Mouse (Mus musculus) thymus, adult 2 months (tissue): ENCODE results near the gene Rubcn. TPM values are rescaled to one million over a fixed set of nuclear protein-coding genes. Genes with fewer than 3 reads are reported as not detected.

ENCODE experiments used
- DNase-seq: peaks from one replicate; pipeline ENCODE4 v3.0.0; 2021
- H3K27ac ChIP-seq: fragments of 200-500 bp; 2 replicates; pipeline ENCODE4 v1.5.1; 2012; ENCODE audit warnings: low read length, control low read depth; ENCODE audit not compliant: control insufficient read depth, insufficient read depth
- H3K27me3 ChIP-seq: fragments of 200-500 bp; 2 replicates; pipeline ENCODE4 v1.6.1; 2012; ENCODE audit warnings: mild to moderate bottlenecking, low read length, moderate library complexity, mixed read lengths; ENCODE audit not compliant: control insufficient read depth, insufficient read depth
- H3K36me3 ChIP-seq: fragments of 200-500 bp; 2 replicates; pipeline ENCODE4 v1.6.1; 2012; ENCODE audit warnings: mild to moderate bottlenecking, low read length, moderate library complexity; ENCODE audit not compliant: control insufficient read depth, insufficient read depth
- H3K4me1 ChIP-seq: fragments of 200-500 bp; replicated peaks from 2 replicates; pipeline ENCODE4 v1.6.1; 2012; ENCODE audit warnings: low read length; ENCODE audit not compliant: control insufficient read depth, insufficient read depth
- H3K4me3 ChIP-seq: fragments of 200-500 bp; 2 replicates; pipeline ENCODE4 v1.5.1; 2012; ENCODE audit warnings: mild to moderate bottlenecking, low read length, control low read depth, moderate library complexity; ENCODE audit not compliant: control insufficient read depth, insufficient read depth
- CTCF ChIP-seq: fragments of 200-500 bp; IDR thresholded peaks from 2 replicates; pipeline ENCODE4 v1.5.1; 2012; ENCODE audit warnings: mild to moderate bottlenecking, control low read depth, low read length, moderate library complexity, borderline replicate concordance; ENCODE audit not compliant: control insufficient read depth, poor library complexity, insufficient read depth; ENCODE audit errors: extremely low read depth
- POLR2A ChIP-seq: fragments of 200-500 bp; IDR thresholded peaks from 2 replicates; pipeline ENCODE4 v1.6.1; 2012; ENCODE audit warnings: mild to moderate bottlenecking, low read length, control low read depth, moderate library complexity; ENCODE audit not compliant: control insufficient read depth, poor library complexity, insufficient read depth; ENCODE audit errors: extremely low read depth
- WGBS: fragments of 180-500 bp; shearing (Covaris S2); methylation state at CpG from one replicate; pipeline ENCODE4 v1.1.7; 2018; 5-methylcytosine and 5-hydroxymethylcytosine counted together
- polyA plus RNA-seq: library from polyadenylated mRNA; depleted of rRNA; stranded (reverse); fragments of >200 nt; gene quantifications from 2 replicates; pipeline ENCODE4 v1.2.3, GENCODE M21; 2012

Gene Rubcn
- polyA plus RNA-seq, 1 experiment: 36.4 TPM

DNA sequence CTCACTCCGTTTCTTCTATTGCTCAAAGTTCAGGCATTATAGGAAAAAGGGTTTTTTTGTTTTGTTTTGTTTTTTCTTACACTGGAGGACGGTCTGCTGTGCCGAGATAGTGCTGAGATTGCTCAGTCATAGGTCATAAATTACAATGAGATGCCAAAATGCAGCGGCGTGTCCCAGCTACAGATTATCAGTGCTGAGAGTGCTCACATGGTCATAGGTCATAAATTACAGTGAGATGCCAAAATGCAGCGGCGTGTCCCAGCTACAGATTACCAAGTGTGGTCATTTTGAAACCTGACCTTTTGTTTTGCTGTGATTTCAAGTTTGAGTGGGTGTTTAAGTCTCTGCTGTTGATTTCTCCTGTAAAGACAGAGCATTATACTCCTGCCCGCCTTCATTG is 29.2 kb upstream of the Rubcn start:
- Histone ChIP-seq H3K36me3 (peaks cover 11% of the 10 kb centered on the region; the same call in 1 of the 2 replicates), H3K4me1 (no peaks in the 10 kb centered on the region), H3K27me3 (no peaks in the 10 kb centered on the region), H3K27ac (no peak overlapping the region), H3K4me3 (no peak overlapping the region)
- WGBS: 94% methylated on average over 8 of the region's 8 CpGs
- DNase-seq: no peak
- TF ChIP-seq POLR2A (no peak), CTCF (no peak)

GRCm38 (mm10) chr16:32906186-32906585 is 28.6 kb upstream of the Rubcn start:
- no peak overlapping the region for H3K27ac ChIP-seq
- peaks cover 11% of the 10 kb centered on the region; the same call in 1 of the 2 replicates for H3K36me3 ChIP-seq
- no peaks in the 10 kb centered on the region for H3K4me1 ChIP-seq
- no peaks in the 10 kb centered on the region for H3K27me3 ChIP-seq
- DNase-seq: no peak
- 95% methylated on average over 2 of the region's 2 CpGs for WGBS
- TF ChIP-seq CTCF: no peak
- TF ChIP-seq POLR2A: no peak
- H3K4me3 ChIP-seq: no peak overlapping the region

DNA sequence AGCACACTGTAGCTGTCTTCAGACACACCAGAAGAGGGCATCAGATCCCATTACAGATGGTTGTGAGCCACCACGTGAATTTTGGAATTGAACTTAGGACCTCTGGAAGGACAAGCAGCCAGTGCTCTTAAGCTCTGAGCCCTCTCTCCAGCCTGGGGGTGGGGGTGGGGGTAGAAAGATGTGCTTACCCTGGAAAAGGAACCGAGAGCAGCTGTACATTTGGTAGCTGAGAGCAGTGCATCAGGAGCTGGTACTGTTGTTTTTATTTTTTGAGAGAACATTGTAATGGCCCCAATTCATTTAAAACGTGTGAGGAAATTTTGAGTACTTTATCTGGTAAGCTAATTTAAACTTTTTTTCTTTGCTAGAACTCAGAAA is 24.5 kb upstream of the Rubcn start:
- TF ChIP-seq POLR2A: no peak
- Histone ChIP-seq H3K36me3 (peaks cover 11% of the 10 kb centered on the region; the same call in 1 of the 2 replicates), H3K27ac (no peak overlapping the region), H3K27me3 (no peaks in the 10 kb centered on the region), H3K4me3 (no peak overlapping the region), H3K4me1 (no peaks in the 10 kb centered on the region)
- no peak for DNase-seq
- 85% methylated on average over 3 of the region's 3 CpGs for WGBS

- no peaks in the 10 kb centered on the region for H3K27me3 ChIP-seq
- peaks cover 11% of the 10 kb centered on the region; the same call in 1 of the 2 replicates for H3K36me3 ChIP-seq
- TF ChIP-seq CTCF: no peak
- no peak for TF ChIP-seq POLR2A
- H3K27ac ChIP-seq: no peak overlapping the region
- no peak for DNase-seq
- H3K4me1 ChIP-seq: no peaks in the 10 kb centered on the region
- WGBS: 88% methylated on average over 2 of the region's 2 CpGs
- no peak overlapping the region for H3K4me3 ChIP-seq
Observed at GRCm38 (mm10) chr16:32901360-32902050, 23.9 kb upstream of the Rubcn start.

GRCm38 (mm10) chr16:32896126-32896525 is 18.6 kb upstream of the Rubcn start:
- no peak for DNase-seq
- TF ChIP-seq CTCF (no peak), POLR2A (no peak)
- Histone ChIP-seq H3K4me3 (no peak overlapping the region), H3K36me3 (peaks cover 9% of the 10 kb centered on the region), H3K27me3 (no peaks in the 10 kb centered on the region), H3K4me1 (no peaks in the 10 kb centered on the region), H3K27ac (no peak overlapping the region)

DNA sequence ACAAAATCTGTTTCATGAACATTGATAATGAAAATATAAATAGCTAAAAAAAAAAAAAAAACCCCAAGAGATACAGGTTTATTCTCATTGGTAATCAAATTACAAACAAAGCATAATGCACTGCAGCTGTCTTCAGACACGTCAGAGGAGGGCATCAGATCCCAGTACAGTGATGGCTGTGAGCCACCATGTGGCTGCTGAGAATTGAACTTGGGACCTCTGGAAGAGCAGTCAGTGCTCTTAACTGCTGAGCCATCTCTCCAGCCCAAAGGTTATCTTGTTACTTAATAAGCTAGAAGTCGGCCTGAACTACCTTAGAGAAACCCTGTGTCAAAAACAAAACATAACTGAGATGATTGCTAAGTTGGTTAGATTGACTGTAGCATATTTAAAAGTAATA is 12.3 kb upstream of the Rubcn start:
- no peak for DNase-seq
- peaks cover 17% of the 10 kb centered on the region for H3K36me3 ChIP-seq
- WGBS: 85% methylated on average over 2 of the region's 2 CpGs
- no peaks in the 10 kb centered on the region for H3K4me1 ChIP-seq
- no peak overlapping the region for H3K27ac ChIP-seq
- no peaks in the 10 kb centered on the region for H3K27me3 ChIP-seq
- no peak overlapping the region for H3K4me3 ChIP-seq
- TF ChIP-seq POLR2A: no peak
- no peak for TF ChIP-seq CTCF

DNA sequence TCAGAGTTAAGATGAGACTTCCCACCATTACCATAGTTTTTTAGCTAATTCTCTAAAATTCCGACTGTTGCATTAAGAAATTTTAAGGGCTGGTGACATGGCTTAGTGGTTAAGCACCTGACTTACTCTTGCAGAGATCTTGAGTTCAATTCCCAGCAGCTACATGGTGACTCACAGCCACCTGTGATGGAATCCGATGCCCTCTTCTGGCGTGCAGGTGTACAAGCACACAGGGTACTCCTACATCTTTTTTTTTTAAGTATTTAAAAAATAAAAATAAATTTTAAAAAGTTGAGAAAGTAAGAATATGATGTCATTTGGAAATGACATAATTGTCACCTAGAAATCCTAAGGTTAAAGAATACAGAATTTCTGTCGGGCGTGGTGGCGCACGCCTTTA is 10.4 kb upstream of the Rubcn start:
- Histone ChIP-seq H3K27me3 (no peaks in the 10 kb centered on the region), H3K27ac (no peak overlapping the region), H3K4me1 (no peaks in the 10 kb centered on the region), H3K36me3 (peaks cover 14% of the 10 kb centered on the region), H3K4me3 (no peak overlapping the region)
- WGBS: 92% methylated on average over 7 of the region's 7 CpGs
- no peak for TF ChIP-seq POLR2A
- no peak for DNase-seq
